Mouse (Mus musculus): ENCODE measurements around the gene Nfkbia. TPM values are rescaled to one million over a fixed set of nuclear protein-coding genes. Genes with fewer than 3 reads are reported as not detected.

The Nfkbia gene
- total RNA-seq, 2 experiments from 2014 or later = 28.1 to 42.5 TPM

DNA sequence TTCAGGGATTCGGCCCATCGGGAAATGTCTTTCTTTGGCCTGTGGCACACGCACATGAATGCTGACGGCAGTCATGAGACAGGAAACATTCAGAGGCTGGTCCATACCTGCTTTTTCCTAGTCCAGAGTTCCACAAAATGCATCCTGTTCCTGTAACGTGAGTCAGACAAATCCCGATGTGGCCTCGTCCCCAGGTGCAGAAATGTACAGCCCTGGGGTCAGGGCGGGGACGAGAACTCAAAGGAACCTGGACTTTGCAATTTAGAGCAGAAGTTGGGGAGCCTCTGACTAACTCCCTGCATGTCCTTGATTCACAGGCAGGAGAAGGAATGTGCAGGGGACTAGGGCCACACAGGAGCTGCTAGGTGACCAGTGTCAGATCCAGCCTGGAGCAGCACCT lies 21.1 kb downstream of the Nfkbia start:
- no peak for DNase-seq (ENCODE audit: low spot score in 2 of 2)
- TF ChIP-seq CTCF (conservative IDR thresholded peaks at IDR 0.05) = no peak

DNA sequence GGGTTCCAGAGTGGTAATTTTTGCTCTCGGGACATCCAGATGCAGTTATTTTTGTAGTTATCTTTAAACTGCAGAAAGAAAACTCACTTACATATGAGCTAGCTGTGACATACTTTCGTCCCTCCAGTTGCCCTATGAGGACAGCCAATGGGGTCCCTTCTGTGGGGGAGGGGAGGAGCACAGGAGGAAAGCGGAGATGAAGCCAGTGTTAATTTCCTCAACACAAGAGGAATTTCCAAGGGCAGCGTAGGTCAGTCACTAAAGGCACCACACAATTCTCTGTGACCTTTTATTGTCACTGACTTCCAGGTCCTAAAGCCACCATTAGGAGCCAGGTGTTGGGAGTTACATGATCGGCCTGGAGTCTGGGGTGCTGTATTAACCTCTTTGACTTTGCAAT lies 22.0 kb downstream of the Nfkbia start:
- no peak for TF ChIP-seq CTCF (conservative IDR thresholded peaks at IDR 0.05)

More for the DNA sequence above, 21.1 kb downstream of the Nfkbia start:
- Histone ChIP-seq H3K4me3 (no peak overlapping the region), H3K27ac (no peak overlapping the region)

GRCm38 (mm10) chr12:55467331-55468180 lies 24.9 kb downstream of the Nfkbia start:
- DNase-seq (ENCODE audit: low spot score in 2 of 2) = no peak
- no peak for TF ChIP-seq CTCF (conservative IDR thresholded peaks at IDR 0.05)
- H3K4me3 ChIP-seq = no peak overlapping the region
- no peak overlapping the region for H3K27ac ChIP-seq

More for the DNA sequence above, 22.0 kb downstream of the Nfkbia start:
- H3K4me3 ChIP-seq = no peak overlapping the region
- no peak for DNase-seq (ENCODE audit: low spot score in 2 of 2)
- H3K27ac ChIP-seq = no peak overlapping the region

DNA sequence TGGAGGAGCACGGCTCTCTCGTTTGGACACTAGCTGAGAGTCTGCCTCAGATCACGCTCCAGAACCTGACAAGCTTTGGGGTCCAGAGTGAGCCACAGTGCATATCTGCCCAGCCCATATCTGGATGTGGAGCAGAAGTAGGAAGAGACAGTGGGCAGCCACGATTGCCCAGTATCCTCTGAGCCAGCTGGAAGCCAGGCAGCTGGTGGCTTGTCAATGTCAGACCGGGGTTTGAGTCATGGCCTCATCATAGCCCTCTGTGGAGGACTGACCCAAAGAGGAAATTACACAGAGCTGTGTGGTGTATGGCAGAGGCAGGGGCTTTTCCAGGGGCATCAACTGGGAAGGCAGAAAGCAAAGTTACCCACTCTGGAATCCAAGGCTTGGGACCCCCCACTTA lies 25.6 kb downstream of the Nfkbia start:
- TF ChIP-seq CTCF (conservative IDR thresholded peaks at IDR 0.05) = no peak
- Histone ChIP-seq H3K27ac (peak overlapping the region; percentile 96; the same call in 1 of the 2 replicates), H3K4me3 (no peak overlapping the region)
- no peak for DNase-seq (ENCODE audit: low spot score in 2 of 2)

GRCm38 (mm10) chr12:55466088-55466701 lies 26.3 kb downstream of the Nfkbia start:
- peak in 1 of 2 experiments; percentile 15 for DNase-seq (ENCODE audit: low spot score in 2 of 2)
- peak overlapping the region; percentile 96; the same call in 1 of the 2 replicates for H3K27ac ChIP-seq
- no peak for TF ChIP-seq CTCF (conservative IDR thresholded peaks at IDR 0.05)
- no peak overlapping the region for H3K4me3 ChIP-seq

GRCm38 (mm10) chr12:55465401-55465983 lies 27.0 kb downstream of the Nfkbia start:
- Histone ChIP-seq H3K27ac (peak overlapping the region; percentile 96), H3K4me3 (no peak overlapping the region)
- TF ChIP-seq CTCF (conservative IDR thresholded peaks at IDR 0.05) = no peak
- no peak for DNase-seq (ENCODE audit: low spot score in 2 of 2)

- H3K4me3 ChIP-seq = no peak overlapping the region; the same call in 1 of the 2 replicates
- no peak for TF ChIP-seq CTCF (conservative IDR thresholded peaks at IDR 0.05)
- H3K27ac ChIP-seq = peak overlapping the region; percentile 96
- peak; percentile 27 to 42 for DNase-seq (ENCODE audit: low spot score in 2 of 2)
Observed at GRCm38 (mm10) chr12:55464846-55465361, 27.5 kb downstream of the Nfkbia start.

GRCm38 (mm10) chr12:55463992-55464845 lies 28.2 kb downstream of the Nfkbia start:
- Histone ChIP-seq H3K4me3 (peak overlapping the region; percentile 38), H3K27ac (peak overlapping the region; percentile 96)
- no peak for TF ChIP-seq CTCF (conservative IDR thresholded peaks at IDR 0.05)
- peak; percentile 31 to 70 for DNase-seq (ENCODE audit: low spot score in 2 of 2)

- Histone ChIP-seq H3K4me3 (no peak overlapping the region), H3K27ac (peak overlapping the region; percentile 96)
Observed at GRCm38 (mm10) chr12:55463087-55463486, 29.4 kb downstream of the Nfkbia start.

GRCm38 (mm10) chr12:55462456-55462855 lies 30.0 kb downstream of the Nfkbia start:
- Histone ChIP-seq H3K4me3 (no peak overlapping the region), H3K27ac (peak overlapping the region; percentile 96; the same call in 1 of the 2 replicates)
- DNase-seq (ENCODE audit: low spot score in 2 of 2) = peak in 1 of 2 experiments; percentile 10
- no peak for TF ChIP-seq CTCF (conservative IDR thresholded peaks at IDR 0.05)

More at GRCm38 (mm10) chr12:55463087-55463486, 29.4 kb downstream of the Nfkbia start:
- no peak for DNase-seq (ENCODE audit: low spot score in 2 of 2)
- no peak for TF ChIP-seq CTCF (conservative IDR thresholded peaks at IDR 0.05)

DNA sequence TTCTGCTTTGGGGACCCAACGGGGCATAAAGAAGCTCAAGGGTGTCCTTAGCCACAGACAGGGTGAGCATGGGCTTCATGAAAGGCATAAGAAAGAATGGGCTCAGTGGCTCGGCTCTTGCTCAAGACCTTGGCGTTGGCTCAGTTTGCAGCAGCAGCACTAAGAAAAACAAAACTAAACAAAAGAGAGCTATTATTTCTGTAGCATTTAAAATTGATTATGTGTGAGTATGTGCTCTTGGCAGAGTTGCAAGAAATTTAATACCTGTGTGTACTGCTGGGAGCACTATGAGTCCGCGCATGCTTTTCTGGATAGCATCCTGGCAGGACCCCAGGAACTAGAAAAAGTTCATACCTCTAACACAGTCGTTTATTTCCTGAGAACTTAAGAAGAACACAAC lies 30.7 kb downstream of the Nfkbia start:
- DNase-seq (ENCODE audit: low spot score in 2 of 2) = no peak
- H3K4me3 ChIP-seq = no peak overlapping the region
- H3K27ac ChIP-seq = no peak overlapping the region; the same call in 1 of the 2 replicates
- no peak for TF ChIP-seq CTCF (conservative IDR thresholded peaks at IDR 0.05)

- H3K4me3 ChIP-seq = no peak overlapping the region
- TF ChIP-seq CTCF (conservative IDR thresholded peaks at IDR 0.05) = no peak
- no peak for DNase-seq (ENCODE audit: low spot score in 2 of 2)
- H3K27ac ChIP-seq = no peak overlapping the region
Observed at GRCm38 (mm10) chr12:55460900-55461299, 31.5 kb downstream of the Nfkbia start.
